Mouse (Mus musculus) frontal cortex, adult 2 months (tissue): ENCODE data around the gene Zfp451. TPM values are rescaled to one million over a fixed set of nuclear protein-coding genes. Genes with fewer than 3 reads are reported as not detected.

Source experiments
- DNase-seq, 2 experiments: peaks; one replicate each; pipeline ENCODE4 v3.0.0; 2022; ENCODE audit warnings: low spot score in 1 of 2; ENCODE audit errors: extremely low spot score in 1 of 2
- polyA plus RNA-seq: library from polyadenylated mRNA; depleted of rRNA; stranded (reverse); fragments of >200 nt; gene quantifications from 2 replicates; pipeline ENCODE4 v1.2.3, GENCODE M21; 2012; rRNA removed

Zfp451 gene
- polyA plus RNA-seq, 1 experiment: 22.8 TPM

- no peak for DNase-seq
These were observed 93.4 kb downstream of the Zfp451 start for GRCm38 (mm10) chr1:33721020-33721419.

- peak in 1 of 2 experiments; percentile 43 for DNase-seq
These were observed 94.2 kb downstream of the Zfp451 start for GRCm38 (mm10) chr1:33720231-33720630.

- DNase-seq: peak; percentile 75 to 82
These were observed 94.6 kb downstream of the Zfp451 start, which contains the start of gene Rab23 for GRCm38 (mm10) chr1:33719733-33720225. Gene Rab23, plus strand, starts transcription at chr1:33719887.

GRCm38 (mm10) chr1:33717636-33718035, 96.8 kb downstream of the Zfp451 start:
- DNase-seq: no peak

GRCm38 (mm10) chr1:33714796-33715195, 99.6 kb downstream of the Zfp451 start:
- no peak for DNase-seq

- no peak for DNase-seq
These were observed 102.4 kb downstream of the Zfp451 start for GRCm38 (mm10) chr1:33712026-33712425.

Other genes starting within 250 kb of the Zfp451 start
- 9.6 and 9.9 TPM in 2 replicates for gene Prim2, start 144.8 kb downstream of the Zfp451 start, polyA plus RNA-seq
- 20.3 and 20.9 TPM in 2 replicates for gene Rab23, start 94.7 kb downstream of the Zfp451 start, polyA plus RNA-seq
- gene Bag2, start 56.8 kb downstream of the Zfp451 start, polyA plus RNA-seq: 14.6 and 14.8 TPM in 2 replicates
- gene Bend6, start 93.2 kb upstream of the Zfp451 start, polyA plus RNA-seq: 93.6 and 97.2 TPM in 2 replicates
- gene Dst, start 93.6 kb upstream of the Zfp451 start, polyA plus RNA-seq: 80.7 and 80.9 TPM in 2 replicates